Mouse (Mus musculus) heart, adult 2 months (tissue): ENCODE measurements at regions not wholly inside any gene's neighbourhood (a gene's known extent, or its start where the extent isn't known, plus 50 kb on each side); places are given as distances from the start of the nearest gene placed in this dataset.

Source experiments
- DNase-seq, 2 experiments: peaks; one replicate each; pipeline ENCODE4 v3.0.0; 2021
- H3K27ac ChIP-seq: fragments of 200-600 bp; 2 replicates; pipeline ENCODE4 v1.8.1; 2022
- H3K27me3 ChIP-seq: fragments of 200-500 bp; 2 replicates; pipeline ENCODE4 v1.6.1; 2012; ENCODE audit warnings: mild to moderate bottlenecking, low read length, inconsistent platforms, mixed read lengths; ENCODE audit not compliant: control insufficient read depth, insufficient read depth
- H3K36me3 ChIP-seq: fragments of 200-500 bp; 2 replicates; pipeline ENCODE4 v1.6.1; 2012; ENCODE audit warnings: low read length, inconsistent platforms; ENCODE audit not compliant: control insufficient read depth, insufficient read depth
- H3K4me1 ChIP-seq: fragments of 200-500 bp; 2 replicates; pipeline ENCODE4 v1.6.1; 2011; ENCODE audit warnings: low read length; ENCODE audit not compliant: control insufficient read depth, insufficient read depth
- H3K4me3 ChIP-seq: fragments of 200-600 bp; 2 replicates; pipeline ENCODE4 v1.8.1; 2022
- H3K79me2 ChIP-seq: fragments of 200-500 bp; replicated peaks from 2 replicates; pipeline ENCODE4 v1.6.1; 2012; ENCODE audit warnings: mild to moderate bottlenecking, inconsistent platforms, low read length, moderate library complexity, mixed read lengths; ENCODE audit not compliant: control insufficient read depth, insufficient read depth
- H3K9ac ChIP-seq: fragments of 200-500 bp; 2 replicates; pipeline ENCODE4 v1.6.1; 2012; ENCODE audit warnings: low read depth, mild to moderate bottlenecking, control low read depth, inconsistent platforms, low read length, mixed read lengths
- CTCF ChIP-seq: fragments of 200-600 bp; IDR thresholded peaks from 2 replicates; pipeline ENCODE4 v1.8.1; 2022; ENCODE audit warnings: antibody characterized with exemption, mild to moderate bottlenecking, moderate library complexity
- EP300 ChIP-seq: fragments of 200-500 bp; IDR thresholded peaks from 2 replicates; pipeline ENCODE4 v1.6.1; 2011; ENCODE audit warnings: low read depth, low read length, control low read depth; ENCODE audit not compliant: insufficient read depth
- POLR2A ChIP-seq: fragments of 200-500 bp; IDR thresholded peaks from 2 replicates; pipeline ENCODE4 v1.6.1; 2011; ENCODE audit warnings: mild to moderate bottlenecking, low read depth, low read length, control low read depth; ENCODE audit not compliant: insufficient read depth
- WGBS: fragments of 180-500 bp; shearing (Covaris S2); methylation state at CpG from one replicate; pipeline ENCODE4 v1.1.7; 2018; 5-methylcytosine and 5-hydroxymethylcytosine counted together
- intact Hi-C: fragments of 180-260 bp; cut with DNase I; formaldehyde crosslinking; loops from one replicate; pipeline ENCODE4 v1.15.1; 2025

DNA sequence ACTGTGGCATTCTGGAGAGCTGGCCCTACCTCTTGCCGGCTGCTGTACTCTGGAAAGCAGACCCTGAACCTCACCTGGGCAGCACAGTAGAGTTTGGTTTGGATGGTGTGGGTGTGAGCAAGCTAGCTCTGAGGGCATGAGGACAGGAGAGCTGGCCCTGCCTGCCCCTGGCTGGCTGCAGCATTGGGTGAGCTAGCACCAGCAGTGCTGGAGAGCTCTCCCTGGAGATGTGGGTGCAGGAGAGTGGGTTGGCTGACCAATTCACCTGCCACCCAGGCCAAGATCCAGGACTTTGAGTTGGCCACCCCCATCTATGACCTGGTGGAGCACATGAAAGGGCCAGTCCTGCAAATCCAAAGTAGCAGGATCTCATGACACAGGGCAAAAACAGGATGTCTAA lies 124.3 kb upstream of the Tcf21 start:
- intact Hi-C loops = no loop called here
- DNase-seq = no peak
- Histone ChIP-seq H3K27ac (no peak overlapping the region), H3K27me3 (no peaks in the 10 kb centered on the region), H3K4me3 (no peak overlapping the region), H3K36me3 (no peaks in the 10 kb centered on the region), H3K9ac (no peak overlapping the region), H3K4me1 (no peaks in the 10 kb centered on the region), H3K79me2 (no peaks in the 10 kb centered on the region)
- 95% methylated on average over 1 of the region's 1 CpGs for WGBS
- TF ChIP-seq CTCF = no peak
- no peak for TF ChIP-seq POLR2A
- no peak for TF ChIP-seq EP300

- no peaks in the 10 kb centered on the region for H3K36me3 ChIP-seq
- no peak for TF ChIP-seq EP300
- TF ChIP-seq CTCF = no peak
- no peak for TF ChIP-seq POLR2A
- H3K9ac ChIP-seq = no peak overlapping the region
- intact Hi-C loops = no loop called here
- H3K27ac ChIP-seq = no peak overlapping the region
- H3K4me1 ChIP-seq = no peaks in the 10 kb centered on the region
- WGBS = 78% methylated on average over 8 of the region's 8 CpGs
- no peaks in the 10 kb centered on the region for H3K27me3 ChIP-seq
- DNase-seq = no peak
- no peak overlapping the region for H3K4me3 ChIP-seq
- H3K79me2 ChIP-seq = no peaks in the 10 kb centered on the region
Measured at GRCm38 (mm10) chr10:22927977-22928376, 108.0 kb upstream of the Tcf21 start.

DNA sequence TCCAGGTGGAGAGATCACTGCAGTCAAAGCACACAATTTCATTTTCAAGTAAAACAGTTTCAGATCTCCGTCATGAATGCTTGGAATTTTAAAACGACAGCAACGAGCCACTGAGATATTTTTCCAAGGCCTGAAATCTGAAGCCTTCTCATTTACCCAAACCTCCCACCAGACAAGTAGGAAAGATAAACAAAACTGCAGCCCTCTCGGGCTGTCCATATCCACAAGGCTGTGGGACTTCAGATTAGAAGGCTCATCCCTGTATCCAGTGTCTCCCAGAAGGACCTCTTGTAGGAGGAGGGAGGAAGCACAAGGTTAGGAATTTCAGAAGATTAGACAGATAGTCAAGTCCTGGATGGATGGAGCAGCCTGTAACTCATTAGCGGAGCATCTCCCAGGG lies 106.1 kb upstream of the Tcf21 start:
- H3K27ac ChIP-seq = no peak overlapping the region
- DNase-seq = no peak
- intact Hi-C loops = no loop called here

DNA sequence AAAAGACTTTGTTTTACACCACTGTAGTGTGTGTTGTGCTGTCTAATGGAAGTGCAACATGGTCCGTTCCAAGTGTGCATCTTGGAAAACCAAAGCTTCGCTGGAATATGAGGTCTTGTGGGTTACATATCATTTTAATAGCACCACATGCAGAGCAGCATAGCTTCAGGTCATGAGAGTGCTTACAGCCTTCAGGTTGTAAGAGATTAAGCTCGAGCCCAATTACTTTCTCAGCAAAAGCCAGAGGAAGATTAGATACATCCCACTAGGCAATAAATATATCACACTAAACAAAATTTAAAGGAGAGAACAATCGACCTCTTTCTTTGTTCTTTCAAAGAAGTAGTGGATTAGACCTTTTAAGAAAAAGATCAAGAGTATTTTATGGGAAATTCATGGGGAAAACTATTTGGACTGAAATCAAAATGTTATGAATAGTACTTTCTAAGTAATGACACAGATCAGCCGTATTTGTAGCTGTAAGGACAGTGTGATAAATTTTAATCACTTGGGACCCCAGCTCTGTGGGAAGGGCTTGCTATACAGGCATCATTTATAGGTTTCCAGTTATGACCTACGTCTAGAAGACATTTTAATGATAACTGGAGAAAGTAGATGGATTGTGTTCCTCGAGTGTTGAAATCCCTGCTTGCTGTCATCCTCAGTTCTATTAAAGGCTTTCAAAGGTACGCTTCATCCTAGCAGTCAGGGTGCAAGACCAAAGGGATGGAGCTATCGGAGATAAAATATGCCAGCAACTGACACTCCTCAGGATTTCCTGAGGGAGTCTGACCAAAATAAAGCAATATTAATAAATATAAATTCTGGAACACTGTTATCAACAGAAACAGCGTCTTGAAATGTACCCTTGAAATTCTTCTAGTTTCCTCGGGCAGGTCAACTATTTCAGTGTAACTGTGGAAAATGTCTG lies 101.3 kb upstream of the Tcf21 start:
- H3K9ac ChIP-seq = no peak overlapping the region
- no peaks in the 10 kb centered on the region for H3K36me3 ChIP-seq
- TF ChIP-seq POLR2A (no peak), EP300 (no peak), CTCF (no peak)
- WGBS = 63% methylated on average over 11 of the region's 11 CpGs
- no peak overlapping the region for H3K27ac ChIP-seq
- no peaks in the 10 kb centered on the region for H3K79me2 ChIP-seq
- no peaks in the 10 kb centered on the region for H3K4me1 ChIP-seq
- H3K27me3 ChIP-seq = no peaks in the 10 kb centered on the region
- intact Hi-C loops = no loop called here
- no peak overlapping the region for H3K4me3 ChIP-seq
- no peak for DNase-seq

More for the DNA sequence above, 106.1 kb upstream of the Tcf21 start:
- no peak overlapping the region for H3K4me3 ChIP-seq
- no peaks in the 10 kb centered on the region for H3K79me2 ChIP-seq
- TF ChIP-seq POLR2A (no peak), EP300 (no peak), CTCF (no peak)
- no peak overlapping the region for H3K9ac ChIP-seq
- no peaks in the 10 kb centered on the region for H3K4me1 ChIP-seq
- H3K27me3 ChIP-seq = no peaks in the 10 kb centered on the region
- 16% methylated on average over 5 of the region's 5 CpGs for WGBS
- no peaks in the 10 kb centered on the region for H3K36me3 ChIP-seq

DNA sequence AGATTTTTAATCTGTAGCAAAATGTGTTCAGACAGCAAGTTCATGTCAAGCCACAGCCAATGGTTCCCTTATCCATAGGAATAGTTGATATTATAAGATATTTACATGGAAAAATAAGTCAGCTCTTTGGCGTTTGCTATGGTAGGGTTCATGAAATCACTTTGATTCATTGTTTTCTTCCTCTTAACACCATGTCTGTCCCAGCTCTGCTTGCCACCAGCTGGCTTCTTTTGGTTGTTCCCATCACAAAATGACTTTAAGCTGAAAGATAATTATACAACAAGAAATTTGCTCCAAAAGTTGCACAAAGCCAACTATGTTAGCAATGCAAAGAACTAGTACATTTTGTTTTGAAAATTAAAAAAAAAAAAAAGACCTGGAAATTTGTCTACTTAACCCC lies 99.9 kb upstream of the Tcf21 start:
- Histone ChIP-seq H3K79me2 (no peaks in the 10 kb centered on the region), H3K9ac (no peak overlapping the region), H3K4me3 (no peak overlapping the region), H3K27me3 (no peaks in the 10 kb centered on the region), H3K27ac (no peak overlapping the region), H3K4me1 (no peaks in the 10 kb centered on the region), H3K36me3 (no peaks in the 10 kb centered on the region)
- no peak for TF ChIP-seq CTCF
- TF ChIP-seq EP300 = no peak
- no peak for TF ChIP-seq POLR2A
- intact Hi-C loops = no loop called here
- 55% methylated on average over 1 of the region's 1 CpGs for WGBS
- DNase-seq = no peak

DNA sequence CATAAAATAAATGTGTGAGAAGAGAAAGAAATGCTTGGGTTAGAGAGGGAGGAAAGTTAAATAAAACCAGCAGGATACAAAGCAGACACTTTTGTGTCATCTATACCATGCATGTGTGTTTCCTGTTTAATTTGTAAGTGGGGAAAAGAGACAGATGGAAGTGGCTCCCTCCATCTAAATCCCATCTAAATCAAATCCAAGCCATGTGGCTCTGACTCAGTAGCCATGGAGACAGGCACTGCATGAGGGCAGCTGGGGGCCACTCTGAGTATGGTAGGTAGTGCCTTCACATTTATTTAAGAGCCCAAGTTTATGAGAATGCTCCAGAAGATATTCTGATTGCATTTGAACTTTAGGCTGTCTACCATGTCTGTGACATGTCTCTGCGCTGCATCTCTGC lies 97.8 kb upstream of the Tcf21 start:
- TF ChIP-seq CTCF = no peak
- TF ChIP-seq POLR2A = no peak
- TF ChIP-seq EP300 = no peak
- Histone ChIP-seq H3K4me1 (no peaks in the 10 kb centered on the region), H3K9ac (no peak overlapping the region), H3K36me3 (no peaks in the 10 kb centered on the region), H3K4me3 (no peak overlapping the region), H3K27me3 (no peaks in the 10 kb centered on the region), H3K27ac (no peak overlapping the region), H3K79me2 (no peaks in the 10 kb centered on the region)
- intact Hi-C loops = no loop called here
- DNase-seq = no peak
- WGBS = 96% methylated on average over 1 of the region's 1 CpGs
